Mouse (Mus musculus) natural killer cell, adult 2 months (primary cell): ENCODE measurements at regions not wholly inside any gene's neighbourhood (a gene's known extent, or its start where the extent isn't known, plus 50 kb on each side); places are given as distances from the start of the nearest gene placed in this dataset.

Experiments used
- DNase-seq, 2 experiments: peaks; one replicate each; pipeline ENCODE4 v3.0.0; 2022; ENCODE audit warnings: low spot score in 2 of 2

DNA sequence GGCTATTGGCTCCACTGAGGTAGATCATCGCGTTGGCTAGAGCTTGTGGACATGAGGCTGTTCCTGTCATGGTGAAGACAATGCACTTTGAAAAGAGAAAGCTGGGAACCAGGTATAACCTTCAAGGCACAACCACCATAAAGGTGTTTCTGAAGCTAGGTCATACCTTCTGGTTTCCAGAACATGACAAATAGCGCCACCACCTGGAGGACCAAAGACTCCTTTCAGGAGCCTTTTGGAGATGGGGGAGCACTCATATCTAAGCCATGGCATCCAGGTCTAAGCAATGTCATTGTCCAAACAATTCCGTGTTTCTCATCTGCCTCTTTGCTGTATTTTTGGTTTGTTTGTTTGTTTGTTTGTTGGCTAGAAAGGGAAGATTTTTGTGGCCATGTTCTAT is 113.7 kb upstream of the Lsm14a start:
- DNase-seq = no peak

DNA sequence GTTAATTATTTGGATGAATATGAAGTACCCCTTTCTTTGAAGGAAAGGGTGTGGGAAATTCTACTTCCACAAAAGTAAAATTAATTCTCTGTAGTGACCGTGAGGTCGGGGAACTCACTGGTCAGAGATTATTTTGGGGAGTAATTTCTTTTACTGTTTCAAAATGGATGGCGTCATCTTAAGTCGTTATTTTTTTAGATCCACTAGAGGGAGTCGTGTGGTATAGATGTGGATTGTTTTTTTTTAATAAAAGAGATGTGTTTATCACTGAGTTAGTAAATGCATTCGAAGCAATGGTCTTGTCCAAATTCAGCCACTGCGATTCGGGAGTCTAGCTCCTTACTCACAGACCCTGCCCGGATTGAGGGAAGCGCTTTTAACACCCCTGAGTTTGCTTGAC is 100.8 kb upstream of the Lsm14a start:
- DNase-seq = no peak

DNA sequence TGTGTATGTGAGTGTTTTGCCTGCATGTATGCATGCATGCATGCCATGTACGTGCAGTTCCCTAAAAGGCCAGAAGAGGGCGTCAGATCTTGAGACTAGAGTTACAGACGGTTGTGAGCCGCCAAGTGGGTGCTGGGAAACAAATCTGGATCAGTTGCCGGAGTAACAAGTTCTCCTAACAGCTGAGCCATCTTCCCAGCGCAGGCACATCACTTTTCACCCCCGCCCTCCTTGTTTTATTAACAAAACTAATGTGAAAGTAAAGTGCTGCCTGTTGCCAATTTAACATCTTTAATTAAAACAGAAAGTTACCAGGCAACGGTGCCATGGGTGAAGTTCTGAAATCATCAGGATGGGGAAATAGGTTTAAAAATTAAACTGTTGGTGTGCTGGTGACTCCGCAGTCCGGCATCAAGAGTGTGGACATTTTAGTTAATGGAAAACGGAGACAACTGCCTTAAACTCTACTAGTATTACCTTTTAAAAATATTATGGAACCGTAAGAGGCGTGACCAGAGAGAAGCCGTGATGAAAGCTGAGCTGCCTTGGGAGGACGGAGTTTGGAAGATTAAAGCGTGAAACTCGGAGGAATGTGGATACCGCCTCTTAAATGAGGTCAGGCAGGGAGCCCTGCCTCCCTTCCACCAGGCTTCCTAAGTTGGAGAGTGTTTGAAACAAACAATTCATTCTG is 91.9 kb upstream of the Lsm14a start:
- DNase-seq = no peak

DNA sequence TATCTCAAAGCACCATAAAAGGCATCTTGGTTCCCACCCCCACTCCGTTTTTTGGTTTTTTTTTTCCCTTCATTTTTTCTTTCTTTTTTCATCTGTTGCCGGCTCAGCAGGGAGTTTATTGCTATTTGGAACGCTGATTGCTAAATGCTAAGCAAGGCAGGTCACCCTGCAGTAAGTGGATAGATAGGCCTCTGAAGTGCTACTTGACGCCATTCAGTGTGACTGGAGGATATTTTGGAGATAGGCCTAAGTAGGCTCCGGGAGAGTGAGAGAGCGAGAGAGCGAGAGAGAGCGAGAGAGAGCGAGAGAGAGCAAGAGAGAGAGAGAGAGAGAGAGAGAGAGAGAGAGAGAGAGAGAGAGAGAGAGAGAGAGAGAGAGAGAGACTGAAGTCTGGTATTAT is 90.3 kb upstream of the Lsm14a start:
- DNase-seq = no peak

DNA sequence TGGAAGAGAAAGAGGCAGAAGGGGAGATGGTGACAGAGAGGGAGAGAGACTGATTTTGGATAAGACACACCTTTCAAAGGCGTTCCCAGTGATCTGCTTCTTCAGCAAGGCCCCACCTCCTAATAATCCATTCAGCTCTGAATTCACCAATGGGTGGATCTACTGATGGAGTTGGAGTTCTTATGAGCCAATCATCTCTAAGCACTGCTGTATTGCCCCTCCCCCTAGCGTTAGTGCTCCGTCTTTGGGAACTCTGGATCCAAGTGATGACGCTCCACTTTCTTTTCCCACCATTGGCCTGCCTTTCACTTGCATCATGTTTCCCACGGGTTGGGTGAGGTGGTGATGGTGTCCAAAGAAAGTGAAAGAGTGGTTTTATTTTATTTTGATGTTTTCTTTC is 87.7 kb upstream of the Lsm14a start:
- DNase-seq = no peak

DNA sequence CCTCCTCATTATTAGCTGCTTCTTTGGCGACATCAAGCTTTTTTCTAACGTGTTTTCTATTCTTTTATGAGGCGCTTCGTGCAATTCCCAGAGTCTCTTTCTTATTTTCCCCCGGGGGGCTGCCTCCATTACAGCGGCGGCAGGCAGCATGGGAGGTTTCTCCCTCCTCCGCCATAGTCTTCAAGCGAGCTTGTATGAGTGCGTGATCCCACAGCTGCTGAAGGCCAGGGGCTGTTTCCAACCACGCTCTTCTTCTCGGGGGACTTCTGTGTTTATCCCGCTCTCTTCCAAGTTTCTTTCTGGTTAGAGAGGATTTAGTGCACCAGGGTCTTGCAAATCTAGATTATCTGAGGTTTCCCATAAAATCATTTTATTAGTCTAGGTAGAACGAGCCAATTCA is 77.9 kb upstream of the Lsm14a start:
- no peak for DNase-seq

DNA sequence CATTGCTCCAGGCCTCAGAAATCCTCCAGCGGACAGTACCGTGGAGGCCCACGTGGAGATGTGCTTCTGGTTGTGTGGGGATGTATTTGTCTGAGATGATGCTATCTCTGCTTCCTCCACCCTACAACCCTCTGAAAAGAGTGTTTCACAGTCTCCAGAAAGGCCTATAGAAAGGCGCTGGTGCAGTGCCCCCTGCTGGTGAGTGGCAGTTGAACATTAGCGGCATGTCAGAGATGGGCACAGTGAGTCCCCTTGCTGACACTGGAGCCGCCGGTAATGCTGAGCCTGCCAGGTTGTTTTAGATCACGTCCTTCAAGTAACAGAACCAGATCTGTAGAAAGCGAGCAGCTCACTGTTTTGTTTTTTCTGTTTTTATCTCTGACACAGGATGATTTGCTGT is 69.0 kb upstream of the Lsm14a start:
- peak in 1 of 2 experiments; percentile 2 for DNase-seq

DNA sequence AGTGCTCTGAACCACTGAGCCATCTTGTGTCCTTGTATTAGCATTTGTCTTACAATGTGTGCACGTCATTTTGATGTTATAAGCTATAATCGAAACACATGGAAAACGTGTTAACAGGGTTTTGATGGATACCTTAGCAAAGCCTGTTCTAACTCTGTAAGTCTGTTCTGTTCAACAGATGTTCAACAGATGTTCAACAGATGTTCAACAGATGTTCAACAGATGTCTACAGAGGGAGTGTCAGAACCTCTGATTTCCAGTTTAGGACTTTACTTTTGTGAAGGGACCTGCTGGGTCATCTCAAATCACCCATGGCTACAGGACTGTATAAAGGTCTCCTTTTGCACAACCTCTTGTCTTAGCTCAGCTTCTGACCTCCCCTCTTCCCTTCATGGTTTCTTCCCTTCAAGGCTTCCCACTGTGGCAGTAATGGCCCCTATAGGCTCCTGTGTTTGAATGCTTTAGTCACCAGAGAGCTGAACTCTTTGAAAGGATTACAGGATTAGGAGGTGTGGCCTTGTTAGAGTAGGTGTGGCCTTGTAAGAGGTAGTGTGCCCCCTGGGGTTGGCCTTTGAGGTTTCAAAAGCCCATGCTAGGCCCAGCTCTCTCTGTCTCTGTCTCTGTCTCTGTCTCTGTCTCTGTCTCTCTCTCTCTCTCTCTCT is 66.8 kb upstream of the Lsm14a start:
- DNase-seq = no peak

DNA sequence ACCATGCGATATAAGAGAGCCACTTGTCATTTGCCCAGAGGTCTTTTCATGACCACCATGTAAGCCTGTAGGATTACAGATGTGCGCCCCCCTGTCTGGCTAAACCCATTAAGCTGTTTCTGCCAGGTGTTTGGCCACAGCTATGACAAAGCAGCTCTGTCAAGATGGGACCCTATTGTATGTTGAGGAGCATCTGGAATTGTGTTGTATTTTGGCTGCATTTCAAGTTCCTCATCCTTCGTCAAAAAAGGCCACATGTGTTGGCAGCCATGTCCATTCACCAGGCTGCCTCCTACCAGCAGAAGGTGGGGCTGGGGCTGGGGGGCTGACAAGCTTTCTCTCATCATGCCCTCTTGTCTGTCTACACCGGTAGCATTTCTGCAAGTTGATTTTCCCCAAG is 65.7 kb upstream of the Lsm14a start:
- no peak for DNase-seq

DNA sequence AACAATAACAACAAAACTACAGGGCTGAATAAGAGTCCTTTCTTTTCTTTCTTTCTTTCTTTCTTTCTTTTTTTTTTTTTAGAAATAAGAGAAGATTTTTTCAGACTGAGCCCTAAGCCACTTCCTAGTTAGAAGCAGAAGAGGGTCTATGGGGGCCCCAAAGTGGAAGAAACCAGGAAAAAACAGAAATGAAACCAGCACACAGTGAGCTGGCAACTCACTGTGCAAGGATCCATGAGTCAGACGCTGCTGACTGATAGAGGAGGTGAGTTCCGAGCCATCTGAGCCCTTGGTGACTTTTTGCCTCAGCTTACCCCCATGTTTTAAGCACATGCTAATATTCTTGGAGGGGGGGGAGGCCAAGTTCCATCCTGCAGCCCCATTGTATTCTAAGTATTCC is 55.2 kb upstream of the Lsm14a start:
- DNase-seq = no peak

DNA sequence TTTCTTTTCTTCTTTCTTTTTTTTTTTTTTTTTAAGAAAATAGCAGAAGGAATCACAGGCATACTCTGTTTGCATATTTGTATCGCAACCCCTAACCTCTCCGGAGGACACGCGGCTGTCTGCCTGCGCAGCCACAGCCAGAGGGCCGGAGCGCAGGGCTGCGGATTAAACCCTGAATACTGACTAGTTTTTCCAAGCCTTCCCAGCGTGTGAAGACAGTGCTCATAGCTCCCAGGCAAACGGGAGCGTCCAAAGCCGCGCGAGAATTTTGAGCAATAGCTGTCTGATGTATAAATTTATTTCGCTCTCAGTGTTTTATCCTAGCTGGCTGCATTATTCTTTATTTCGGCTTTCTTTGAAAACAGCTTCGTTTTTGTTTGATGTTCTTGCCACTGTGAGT is 51.1 kb upstream of the Lsm14a start:
- DNase-seq = no peak
